Mouse (Mus musculus) gastrocnemius, adult 2 months (tissue): ENCODE measurements around the gene Rps10. TPM values are rescaled to one million over a fixed set of nuclear protein-coding genes. Genes with fewer than 3 reads are reported as not detected.
A peak's percentile ranks its signal among the peaks of the same experiment; 100 is the strongest.

Experiments
- DNase-seq: peaks from one replicate; pipeline ENCODE4 v3.0.0; 2022
- H3K27ac ChIP-seq: fragments of 200-600 bp; 2 replicates; pipeline ENCODE4 v1.8.1; 2022; ENCODE audit warnings: mild to moderate bottlenecking
- H3K4me3 ChIP-seq: fragments of 200-600 bp; 2 replicates; pipeline ENCODE4 v1.8.1; 2022; ENCODE audit warnings: mild to moderate bottlenecking, moderate library complexity
- CTCF ChIP-seq: fragments of 200-600 bp; IDR thresholded peaks from 2 replicates; pipeline ENCODE4 v1.8.1; 2022; ENCODE audit warnings: antibody characterized with exemption, mild to moderate bottlenecking, moderate library complexity
- intact Hi-C: fragments of 180-260 bp; cut with DNase I; formaldehyde crosslinking; loops from one replicate; pipeline ENCODE4 v1.15.1; 2025
- total RNA-seq, 2 experiments: library from RNA; stranded (reverse); gene quantifications; 2 replicates each; pipeline ENCODE4 v1.2.3; 2021

Rps10 gene
- total RNA-seq, 2 experiments from 2014 or later, result 342 to 407 TPM

GRCm38 (mm10) chr17:27600286-27600685 lies 36.2 kb downstream of the Rps10 start:
- no peak overlapping the region for H3K4me3 ChIP-seq
- DNase-seq, result no peak
- intact Hi-C loops, result no loop called here
- H3K27ac ChIP-seq, result peak overlapping the region; percentile 92; the same call in 1 of the 2 replicates
- no peak for TF ChIP-seq CTCF

- intact Hi-C loops, result no loop called here
- Histone ChIP-seq H3K27ac (peak overlapping the region; percentile 88), H3K4me3 (peak overlapping the region; percentile 23)
- no peak for TF ChIP-seq CTCF
- peak; percentile 62 for DNase-seq
Measured at GRCm38 (mm10) chr17:27596376-27597190, 39.9 kb downstream of the Rps10 start.

GRCm38 (mm10) chr17:27595659-27596375 lies 40.7 kb downstream of the Rps10 start:
- Histone ChIP-seq H3K4me3 (peak overlapping the region; percentile 23; the same call in 1 of the 2 replicates), H3K27ac (peak overlapping the region; percentile 88)
- intact Hi-C loops, result no loop called here
- peak; percentile 49 for DNase-seq
- TF ChIP-seq CTCF, result peak; percentile 29; the same call in 1 of the 2 replicates

DNA sequence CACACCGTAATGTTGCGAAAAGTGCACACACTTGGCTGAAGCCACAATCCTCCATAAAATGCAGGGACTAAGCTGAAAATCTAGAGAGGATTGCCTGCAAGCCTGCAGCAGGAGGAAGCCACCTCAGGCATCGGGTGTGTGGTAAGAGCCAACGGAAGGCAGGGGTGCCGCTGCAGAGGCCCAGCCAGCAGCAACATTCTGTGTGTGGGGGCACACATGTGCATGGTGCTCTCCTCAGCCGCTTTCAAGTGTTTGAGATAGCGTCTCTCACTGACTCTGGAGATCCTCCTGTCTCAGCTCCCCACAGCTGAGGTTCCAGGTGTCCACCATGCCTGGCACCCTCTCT lies 43.9 kb downstream of the Rps10 start:
- Histone ChIP-seq H3K27ac (no peak overlapping the region), H3K4me3 (no peak overlapping the region)
- no peak for TF ChIP-seq CTCF
- intact Hi-C loops, result no loop called here
- DNase-seq, result no peak

- Histone ChIP-seq H3K27ac (peak overlapping the region; percentile 51), H3K4me3 (peak overlapping the region; percentile 34; the same call in 1 of the 2 replicates)
- peak; percentile 34 for TF ChIP-seq CTCF
- intact Hi-C loops, result no loop called here
- no peak for DNase-seq
Measured at GRCm38 (mm10) chr17:27591826-27592564, 44.5 kb downstream of the Rps10 start.

DNA sequence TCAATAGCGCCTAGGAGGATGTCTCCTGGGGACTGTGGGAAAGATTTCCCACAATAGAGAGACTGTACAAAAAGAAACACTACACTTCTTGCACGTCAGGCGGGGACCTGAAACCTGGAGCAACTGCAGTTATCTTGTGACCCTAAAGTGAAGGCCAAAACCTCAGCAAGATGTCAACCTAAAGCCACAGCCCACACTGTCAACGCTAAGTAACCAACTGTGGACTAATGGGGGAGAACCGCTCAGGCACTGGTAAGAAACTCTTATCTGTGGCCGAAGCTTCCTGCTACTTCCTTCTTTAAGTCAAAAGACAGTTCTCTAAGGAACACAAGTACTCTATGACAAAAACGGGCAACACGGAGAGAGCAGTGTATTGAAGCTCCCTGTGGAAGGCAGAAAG lies 48.2 kb downstream of the Rps10 start:
- no peak for TF ChIP-seq CTCF
- no peak for DNase-seq
- intact Hi-C loops, result loop anchor here (5.0 kb wide), 1 partner anchor 34 kb away; the partner anchor contains the start of gene Nudt3
- Histone ChIP-seq H3K27ac (peak overlapping the region; percentile 97), H3K4me3 (no peak overlapping the region)

GRCm38 (mm10) chr17:27587252-27587651 lies 49.2 kb downstream of the Rps10 start:
- H3K27ac ChIP-seq, result peak overlapping the region; percentile 97
- TF ChIP-seq CTCF, result no peak
- no peak overlapping the region for H3K4me3 ChIP-seq
- peak; percentile 90 for DNase-seq
- intact Hi-C loops, result loop anchor here (5.0 kb wide), 1 partner anchor 35 kb away; the partner anchor contains the start of gene Nudt3

- peak; percentile 71 for DNase-seq
- intact Hi-C loops, result loop anchor here (5.0 kb wide), 1 partner anchor 36 kb away; the partner anchor contains the start of gene Nudt3
- no peak for TF ChIP-seq CTCF
- Histone ChIP-seq H3K4me3 (no peak overlapping the region), H3K27ac (peak overlapping the region; percentile 97)
Measured at GRCm38 (mm10) chr17:27586661-27587060, 49.8 kb downstream of the Rps10 start.

DNA sequence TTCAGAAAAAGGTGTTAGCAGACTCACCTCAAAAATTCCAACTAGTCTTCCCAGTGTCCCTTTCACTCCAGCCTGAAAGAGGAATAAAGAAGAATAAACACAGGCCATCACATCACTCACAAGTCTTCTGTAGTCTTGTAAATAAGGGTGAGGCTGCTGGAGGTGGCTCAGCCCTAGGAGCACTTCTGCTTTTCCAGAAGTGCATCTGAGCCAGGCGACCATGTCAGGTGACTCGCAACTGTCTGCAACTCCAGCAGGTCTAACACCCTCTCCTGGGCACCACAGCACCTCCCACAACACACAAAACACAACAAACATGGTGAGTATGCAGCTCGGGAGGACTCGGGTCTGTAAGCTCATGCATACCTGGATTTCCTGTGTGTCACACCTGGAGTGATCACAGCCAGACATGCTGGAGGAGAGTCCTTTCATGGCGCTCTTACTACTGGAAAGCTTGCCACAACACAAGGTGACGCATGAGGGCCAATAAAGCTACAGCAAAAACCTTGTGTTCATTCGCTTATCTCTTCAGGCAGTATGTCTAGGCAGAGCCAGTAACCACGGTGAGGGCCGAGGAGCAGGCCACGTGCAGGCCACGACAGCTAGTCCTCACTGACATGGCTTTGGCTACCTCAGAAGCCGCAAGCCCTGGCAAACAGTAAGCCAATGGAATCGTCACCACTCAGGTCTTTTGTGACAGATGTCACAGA lies 53.1 kb downstream of the Rps10 start:
- no peak for TF ChIP-seq CTCF
- Histone ChIP-seq H3K4me3 (no peak overlapping the region), H3K27ac (peak overlapping the region; percentile 77)
- intact Hi-C loops, result no loop called here
- no peak for DNase-seq

Other genes starting within 250 kb of the Rps10 start
- not detected for gene Grm4, start 115.3 kb downstream of the Rps10 start, total RNA-seq
- 10 to 100 TPM; 29.6 to 34.1 TPM for gene Hmga1, start 80.2 kb downstream of the Rps10 start, total RNA-seq
- gene AI413582, start 70.9 kb downstream of the Rps10 start, total RNA-seq, result 1 to 10 TPM; 3.0 to 3.3 TPM
- 100 to 1,000 TPM; 222 to 261 TPM for gene Nudt3, start 13.2 kb downstream of the Rps10 start, total RNA-seq
- 1 to 10 TPM in 1 of 2 experiments, not detected in 1; 1.4 TPM for gene RPS10-NUDT3, start 1.4 kb downstream of the Rps10 start, total RNA-seq
- gene Pacsin1, start 18.8 kb upstream of the Rps10 start, total RNA-seq, result under 1 TPM in 1 of 2 experiments, not detected in 1; 0.18 TPM
- gene Spdef, start 92.3 kb upstream of the Rps10 start, total RNA-seq, result not detected
- gene D17Wsu92e, start 184.0 kb upstream of the Rps10 start, total RNA-seq, result 100 to 1,000 TPM; 182 to 201 TPM
- gene Snrpc, start 201.5 kb upstream of the Rps10 start, total RNA-seq, result 10 to 100 TPM; 68.3 to 71.2 TPM
- 10 to 100 TPM; 25.9 to 26.0 TPM for gene Uhrf1bp1, start 219.8 kb upstream of the Rps10 start, total RNA-seq